In the genomic region with DNA sequence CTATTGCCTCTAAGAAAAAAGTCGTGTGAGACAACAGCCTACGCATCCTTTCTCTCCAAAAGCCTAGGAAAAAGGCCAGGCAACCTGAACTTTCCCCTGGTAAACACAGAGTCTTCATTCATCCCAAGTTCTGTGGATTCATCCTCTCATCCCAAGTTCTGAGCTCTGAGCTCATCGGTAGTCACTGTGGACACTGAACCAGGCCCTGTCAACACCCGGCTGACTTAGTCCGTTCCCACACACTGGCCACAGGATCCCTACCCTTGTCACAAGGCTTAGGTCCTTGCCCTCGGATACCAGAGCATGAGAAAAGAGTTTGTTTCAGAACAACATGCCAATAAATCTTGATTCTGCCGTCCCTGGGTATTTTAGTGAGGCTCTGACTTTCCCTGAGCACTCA, we compare ENCODE assay signal across 27 mouse cellular contexts.
DNase-seq lines count a peak whose midpoint lies in the region; ATAC-seq and TF ChIP-seq lines count a peak whose summit lies in the region.
"Had no signal": no experiment of that assay in that cellular context is flagged by ENCODE, and none has a peak within 500 bp of the region (broad histone marks: within the 10 kb centered on the region; RNA-seq: fewer than 3 reads in every experiment).

No protein-coding gene starts in this region.

- H3K27ac ChIP-seq in gastrocnemius, adult 2 months = peak overlapping the region; percentile 63
- no peak overlapping the region for H3K27ac ChIP-seq in heart, embryonic 10.5 days
- H3K27ac ChIP-seq in liver, adult 2 months (replicated peaks; ENCODE audit: insufficient read depth, low read depth, low read length) = no peak overlapping the region; the same call in 1 of the 2 replicates
- H3K27ac ChIP-seq in liver, postnatal 0 days (ENCODE audit: low read depth) = no peak overlapping the region
- peak overlapping the region; percentile 23; the same call in 1 of the 2 replicates for H3K27ac ChIP-seq in brown adipose tissue, adult 24 weeks (replicated peaks; ENCODE audit: low read depth, low read length)
- no peak overlapping the region for H3K27ac ChIP-seq in hindbrain, embryonic 14.5 days
- H3K27ac ChIP-seq: forebrain, embryonic 10.5 days; forebrain, embryonic 13.5 days; heart, embryonic 15.5 days; hindbrain, embryonic 12.5 days; intestine, embryonic 15.5 days had no signal

- H3K36me3 ChIP-seq in heart, embryonic 10.5 days = peaks cover 12% of the 10 kb centered on the region
- H3K36me3 ChIP-seq in liver, adult 2 months (ENCODE audit: control insufficient read depth, insufficient read depth, low read length) = peaks cover 89% of the 10 kb centered on the region
- peaks cover 77% of the 10 kb centered on the region for H3K36me3 ChIP-seq in liver, postnatal 0 days (replicated peaks; ENCODE audit: insufficient read depth, low read length)
- H3K36me3 ChIP-seq in hindbrain, embryonic 14.5 days (replicated peaks; ENCODE audit: control insufficient read depth, insufficient read depth) = peaks cover 15% of the 10 kb centered on the region
- H3K36me3 ChIP-seq: intestine, embryonic 15.5 days had no signal

- H3K9me3 ChIP-seq in heart, embryonic 10.5 days = no peaks in the 10 kb centered on the region
- no peaks in the 10 kb centered on the region for H3K9me3 ChIP-seq in liver, postnatal 0 days (ENCODE audit: low read length)
- H3K9me3 ChIP-seq in hindbrain, embryonic 14.5 days (ENCODE audit: control insufficient read depth, low read length) = no peaks in the 10 kb centered on the region
- H3K9me3 ChIP-seq: forebrain, embryonic 10.5 days; forebrain, embryonic 13.5 days; G1E; heart, embryonic 15.5 days; hindbrain, embryonic 12.5 days; intestine, embryonic 15.5 days had no signal

- 78% methylated on average over 7 of the region's 7 CpGs for WGBS in heart, embryonic 10.5 days
- WGBS in liver, adult 2 months = 23% methylated on average over 7 of the region's 7 CpGs
- WGBS in liver, postnatal 0 days (ENCODE audit: insufficient replicate concordance) = 73% methylated on average over 7 of the region's 7 CpGs
- 81% methylated on average over 7 of the region's 7 CpGs for WGBS in hindbrain, embryonic 14.5 days

- H3K4me2 ChIP-seq in liver, postnatal 0 days (ENCODE audit: low read depth, low read length) = no peak overlapping the region
- no peak overlapping the region for H3K4me2 ChIP-seq in hindbrain, embryonic 14.5 days (replicated peaks)
- H3K4me2 ChIP-seq: forebrain, embryonic 13.5 days; heart, embryonic 11.5 days; heart, embryonic 15.5 days; hindbrain, embryonic 12.5 days; intestine, embryonic 15.5 days had no signal

- no peak for TF ChIP-seq EP300 in liver, postnatal 0 days (IDR thresholded peaks at IDR 0.05; ENCODE audit: low read depth)

- no peak overlapping the region for H3K4me3 ChIP-seq in gastrocnemius, adult 2 months
- no peak overlapping the region for H3K4me3 ChIP-seq in heart, embryonic 10.5 days
- no peak overlapping the region for H3K4me3 ChIP-seq in liver, adult 2 months (ENCODE audit: insufficient read depth, low read depth, low read length)
- no peak overlapping the region for H3K4me3 ChIP-seq in liver, postnatal 0 days (ENCODE audit: low read depth, low read length)
- no peak overlapping the region for H3K4me3 ChIP-seq in brown adipose tissue, adult 24 weeks (ENCODE audit: insufficient read depth, low read depth, low read length)
- H3K4me3 ChIP-seq in hindbrain, embryonic 14.5 days (replicated peaks; ENCODE audit: low read length) = no peak overlapping the region
- H3K4me3 ChIP-seq: forebrain, embryonic 10.5 days; forebrain, embryonic 13.5 days; heart, embryonic 15.5 days; hindbrain, embryonic 12.5 days; intestine, embryonic 15.5 days had no signal

- H3K4me1 ChIP-seq in heart, embryonic 10.5 days = no peaks in the 10 kb centered on the region
- peaks cover 5% of the 10 kb centered on the region for H3K4me1 ChIP-seq in liver, adult 2 months (ENCODE audit: control insufficient read depth, insufficient read depth, low read length)
- H3K4me1 ChIP-seq in liver, postnatal 0 days (ENCODE audit: insufficient read depth) = no peaks in the 10 kb centered on the region
- H3K4me1 ChIP-seq in brown adipose tissue, adult 24 weeks (ENCODE audit: control insufficient read depth, insufficient read depth, insufficient read length, low read length) = peaks cover 19% of the 10 kb centered on the region; the same call in 1 of the 2 replicates
- H3K4me1 ChIP-seq in hindbrain, embryonic 14.5 days (replicated peaks; ENCODE audit: control insufficient read depth, insufficient read depth, low read length) = no peaks in the 10 kb centered on the region
- H3K4me1 ChIP-seq: forebrain, embryonic 10.5 days; forebrain, embryonic 13.5 days; heart, embryonic 15.5 days; hindbrain, embryonic 12.5 days; intestine, embryonic 15.5 days had no signal

- DNase-seq in gastrocnemius, adult 2 months = no peak
- DNase-seq in gastrocnemius, postnatal 36 days = no peak
- peak; percentile 24 for DNase-seq in heart, postnatal 25 days (ENCODE audit: low spot score)
- DNase-seq in heart, embryonic 10.5 days (ENCODE audit: low spot score) = no peak
- DNase-seq in liver, adult 2 months (ENCODE audit: extremely low read depth, low read depth, low spot score) = peak; percentile 67
- no peak for DNase-seq in liver, postnatal 0 days
- no peak for DNase-seq in hindbrain, embryonic 14.5 days (ENCODE audit: low spot score)
- DNase-seq: adrenal gland, adult 2 months; adrenal gland, postnatal 14 days; B cell, adult 2 months; cerebellum, adult 11-12 months; cerebellum, adult 8-10 months; cerebellum, postnatal 14 days; gastrocnemius, postnatal 10 days; kidney, adult 18-20 months had no signal

- TF ChIP-seq CTCF in gastrocnemius, adult 2 months (IDR thresholded peaks at IDR 0.05) = no peak
- no peak for TF ChIP-seq CTCF in liver, adult 2 months (IDR thresholded peaks at IDR 0.05; ENCODE audit: low read depth, low read length)
- no peak for TF ChIP-seq CTCF in liver, postnatal 0 days (IDR thresholded peaks at IDR 0.05; ENCODE audit: low read depth)

- no peak for ATAC-seq in liver, postnatal 0 days
- ATAC-seq in hindbrain, embryonic 14.5 days (ENCODE audit: low FRiP score) = no peak
- ATAC-seq: forebrain, embryonic 13.5 days; forebrain, embryonic 16.5 days; hindbrain, embryonic 16.5 days; intestine, embryonic 15.5 days; Patski had no signal

- intact Hi-C loops in gastrocnemius, adult 2 months (cut with DNase I) = loop anchor here (5.0 kb wide), 1 partner anchor 45 kb away; no protein-coding TSS in a partner anchor
- intact Hi-C loops in gastrocnemius, postnatal 36 days (cut with DNase I) = no loop called here
- intact Hi-C loops in heart, postnatal 25 days (cut with DNase I) = no loop called here

- peaks cover 3% of the 10 kb centered on the region; the same call in 1 of the 2 replicates for H3K79me2 ChIP-seq in liver, adult 2 months (ENCODE audit: control insufficient read depth, insufficient read depth, low read length)

- no peak for TF ChIP-seq POLR2A in liver, adult 2 months (IDR thresholded peaks at IDR 0.05; ENCODE audit: extremely low read depth, insufficient read depth, low read length)

- no peaks in the 10 kb centered on the region for H3K27me3 ChIP-seq in heart, embryonic 10.5 days (ENCODE audit: insufficient read depth, poor library complexity, severe bottlenecking)
- H3K27me3 ChIP-seq in liver, adult 2 months (ENCODE audit: control insufficient read depth, insufficient read depth, low read length) = no peaks in the 10 kb centered on the region
- no peaks in the 10 kb centered on the region for H3K27me3 ChIP-seq in liver, postnatal 0 days (ENCODE audit: insufficient read depth, low read length)
- H3K27me3 ChIP-seq in hindbrain, embryonic 14.5 days (ENCODE audit: control insufficient read depth, insufficient read depth, low read length) = no peaks in the 10 kb centered on the region
- H3K27me3 ChIP-seq: CH12.LX; forebrain, embryonic 13.5 days; heart, embryonic 15.5 days; hindbrain, embryonic 12.5 days; intestine, embryonic 15.5 days; Patski had no signal

- no peak overlapping the region for H3K9ac ChIP-seq in liver, adult 2 months (ENCODE audit: low read depth, low read length)
- no peak overlapping the region for H3K9ac ChIP-seq in liver, postnatal 0 days (replicated peaks)
- no peak overlapping the region for H3K9ac ChIP-seq in hindbrain, embryonic 14.5 days
- H3K9ac ChIP-seq: forebrain, embryonic 13.5 days; heart, embryonic 15.5 days; hindbrain, embryonic 12.5 days; intestine, embryonic 15.5 days had no signal

Comparison
In these comparisons a context has a peak if more than half of its experiments do, and no peak if none do; other contexts are left out.
1. DNase-seq: peak in heart, postnatal 25 days (single experiment) and liver, adult 2 months (single experiment); none in gastrocnemius, adult 2 months (single experiment), gastrocnemius, postnatal 36 days (0 of 2), heart, embryonic 10.5 days (single experiment), liver, postnatal 0 days (single experiment) and hindbrain, embryonic 14.5 days (single experiment).
2. H3K27ac ChIP-seq: peak in gastrocnemius, adult 2 months (single experiment) and brown adipose tissue, adult 24 weeks (single experiment); none in heart, embryonic 10.5 days (single experiment), liver, adult 2 months (single experiment), liver, postnatal 0 days (single experiment) and hindbrain, embryonic 14.5 days (single experiment).